Mouse (Mus musculus) gastrocnemius, adult 2 months (tissue): ENCODE data around the gene Gm14698. TPM values are rescaled to one million over a fixed set of nuclear protein-coding genes. Genes with fewer than 3 reads are reported as not detected.
"Not testable (repeated sequence)": the region's sequence is repeated elsewhere in the genome, so short reads cannot be mapped to it uniquely, and the experiment has no call there.

Experiments used
- DNase-seq: peaks from one replicate; pipeline ENCODE4 v3.0.0; 2022
- H3K27ac ChIP-seq: fragments of 200-600 bp; 2 replicates; pipeline ENCODE4 v1.8.1; 2022; ENCODE audit warnings: mild to moderate bottlenecking
- H3K4me3 ChIP-seq: fragments of 200-600 bp; 2 replicates; pipeline ENCODE4 v1.8.1; 2022; ENCODE audit warnings: mild to moderate bottlenecking, moderate library complexity
- CTCF ChIP-seq: fragments of 200-600 bp; IDR thresholded peaks from 2 replicates; pipeline ENCODE4 v1.8.1; 2022; ENCODE audit warnings: antibody characterized with exemption, mild to moderate bottlenecking, moderate library complexity
- intact Hi-C: fragments of 180-260 bp; cut with DNase I; formaldehyde crosslinking; loops from one replicate; pipeline ENCODE4 v1.15.1; 2025
- long read RNA-seq, 2 experiments: library from polyadenylated mRNA; stranded (forward); transcript quantifications; one replicate each; pipeline ENCODE4 v2.0.0; 2021
- total RNA-seq, 2 experiments: library from RNA; stranded (reverse); gene quantifications; 2 replicates each; pipeline ENCODE4 v1.2.3; 2021

Gm14698 gene
- total RNA-seq, result 1 to 10 TPM; 2.2 to 4.4 TPM
- long read RNA-seq, experiment 1, full-length matches to known transcripts, result 31 of 31 reads
- long read RNA-seq, experiment 1, partial matches to known transcripts, result 0 of 31 reads
- long read RNA-seq, experiment 1, other reads (novel, unspliced or antisense), result 0 of 31 reads
- long read RNA-seq, experiment 2, full-length matches to known transcripts, result 19 of 19 reads
- long read RNA-seq, experiment 2, partial matches to known transcripts, result 0 of 19 reads
- long read RNA-seq, experiment 2, other reads (novel, unspliced or antisense), result 0 of 19 reads

DNA sequence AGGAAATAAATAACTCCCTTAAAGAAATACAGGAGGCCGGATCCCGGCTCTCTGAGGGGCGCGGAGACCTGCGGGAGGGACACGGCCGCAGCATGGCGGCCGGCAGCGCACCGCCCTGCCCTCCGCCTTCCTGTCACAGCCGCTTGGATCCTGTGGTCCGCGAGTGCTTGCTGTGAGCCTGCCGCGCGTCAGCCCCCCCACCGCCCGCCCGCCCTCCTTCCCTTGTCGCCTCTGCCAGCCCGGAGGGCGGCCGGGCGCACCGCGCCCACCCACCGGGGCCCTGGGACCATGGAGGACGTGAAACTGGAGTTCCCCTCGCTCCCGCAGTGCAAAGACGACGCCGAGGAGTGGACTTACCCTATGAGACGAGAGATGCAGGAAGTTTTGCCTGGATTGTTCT, at the start of gene Gm14698:
TSS of gene Gm14698 (plus strand) at position 35 of the 400 bp plus-strand sequence.
- H3K4me3 ChIP-seq, result peak within 1 kb of the TSS; percentile 32
- intact Hi-C loops, H3K27ac ChIP-seq: not testable (repeated sequence)
- peak; percentile 17 for DNase-seq

DNA sequence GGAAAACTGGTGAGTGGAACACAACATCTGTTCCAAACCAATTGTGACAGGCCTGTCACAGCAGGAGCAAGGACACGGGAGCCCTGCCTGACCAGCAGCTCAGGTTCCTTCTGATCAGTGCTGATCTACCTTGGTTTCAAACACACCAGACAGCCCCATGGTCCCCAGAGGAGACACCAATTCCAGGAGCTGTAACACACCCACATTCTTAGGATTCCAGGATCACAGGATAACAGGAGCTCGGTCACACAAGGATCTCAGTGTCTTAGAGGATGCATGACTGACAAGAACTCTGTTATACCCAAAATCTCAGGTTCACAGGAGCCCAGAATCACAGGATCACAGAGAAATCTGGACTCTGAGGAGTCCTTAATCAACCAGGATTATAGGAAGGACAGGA, 444 bp upstream of the Gm14698 start:
- DNase-seq, H3K27ac ChIP-seq, intact Hi-C loops, H3K4me3 ChIP-seq: not testable (repeated sequence)

DNA sequence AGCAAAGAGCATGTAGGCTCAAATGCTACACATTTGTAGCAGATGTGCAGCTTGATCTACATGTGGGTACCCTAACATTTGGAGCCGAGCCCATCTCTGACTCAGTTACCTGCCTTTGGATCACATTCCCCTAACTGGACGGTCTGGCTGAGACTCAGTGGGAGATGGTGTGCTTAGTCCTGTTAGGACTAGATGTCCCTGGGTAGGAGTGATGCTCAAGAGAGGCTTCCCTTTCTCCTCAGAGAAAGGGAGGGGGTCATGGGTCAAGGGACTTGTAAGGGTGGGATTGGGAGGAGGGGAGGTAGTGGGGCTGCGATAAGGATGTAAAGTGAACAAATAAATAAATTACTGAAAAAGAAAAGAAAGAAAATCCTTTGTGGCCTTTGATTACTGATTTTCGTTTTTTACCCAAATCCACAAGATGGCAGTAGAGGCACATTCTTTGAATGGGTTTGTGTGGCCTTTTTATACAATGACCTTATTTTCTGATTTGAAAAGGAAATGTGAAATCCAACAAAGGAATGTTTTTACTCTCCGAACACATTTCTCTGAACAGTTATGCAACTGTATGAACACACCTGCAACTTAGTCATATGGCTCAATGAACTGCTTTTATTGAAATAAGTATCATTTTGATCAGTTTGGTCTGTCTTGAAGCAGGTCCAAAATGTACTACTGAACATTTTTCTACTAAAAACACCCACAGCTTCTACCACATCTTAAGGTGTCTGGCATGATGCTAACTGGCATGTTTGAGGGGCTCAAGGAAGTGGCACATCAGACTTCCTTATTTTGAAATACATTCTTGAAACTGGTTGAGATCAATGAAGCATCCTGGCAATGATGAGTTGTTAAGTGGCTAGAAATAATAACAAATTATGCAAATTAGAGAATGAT, 18.9 kb downstream of the Gm14698 start:
- no peak overlapping the region for H3K4me3 ChIP-seq

DNA sequence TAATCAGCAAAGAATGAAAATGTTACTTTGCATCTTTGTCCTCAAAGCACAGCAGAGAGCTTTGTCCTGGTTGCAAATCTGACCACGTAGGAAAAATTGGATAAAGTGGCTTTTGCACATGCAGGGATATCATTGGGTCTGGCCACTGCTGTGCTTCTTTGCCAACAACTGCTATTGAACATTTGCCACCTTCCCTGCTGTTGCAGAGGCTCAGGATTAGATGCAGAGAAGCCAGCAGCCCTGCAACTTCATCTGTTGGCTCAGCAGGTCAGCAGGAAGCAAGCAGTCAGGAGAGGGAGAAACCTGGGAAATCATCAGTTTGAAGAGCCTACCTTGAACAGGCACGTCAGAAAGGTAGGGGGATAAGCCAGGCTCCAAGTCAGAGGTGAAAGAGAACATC, 44.3 kb downstream of the Gm14698 start:
- Histone ChIP-seq H3K27ac (no peak overlapping the region), H3K4me3 (no peak overlapping the region)
- DNase-seq, result no peak
- TF ChIP-seq CTCF, result no peak
- intact Hi-C loops, result no loop called here

More for the DNA sequence above, 18.9 kb downstream of the Gm14698 start:
- peak; percentile 47 for TF ChIP-seq CTCF
- DNase-seq, result no peak
- no peak overlapping the region for H3K27ac ChIP-seq
- intact Hi-C loops, result no loop called here

Other genes with a start within 250 kb of the Gm14698 start
- 1 to 10 TPM; 6.4 to 7.3 TPM for gene Fmr1, start 142.6 kb upstream of the Gm14698 start, total RNA-seq
- not detected for gene Fmr1nb, start 59.3 kb upstream of the Gm14698 start, total RNA-seq
- gene Gm6812, start 72.0 kb downstream of the Gm14698 start, total RNA-seq, result not detected